Mouse (Mus musculus): Measurements from ENCODE around the gene Camta1. TPM values are rescaled to one million over a fixed set of nuclear protein-coding genes. Genes with fewer than 3 reads are reported as not detected.

Camta1 gene
- polyA plus RNA-seq, 3 experiments from 2014 or later, result 39.6 to 58.9 (median 48.7) TPM

GRCm38 (mm10) chr4:151779962-151780459 is 81.7 kb downstream of the Camta1 start:
- no peak for ATAC-seq

- ATAC-seq, result no peak
Observed at GRCm38 (mm10) chr4:151778511-151778910, 83.2 kb downstream of the Camta1 start.

- no peak for ATAC-seq
Observed at GRCm38 (mm10) chr4:151777451-151777850, 84.2 kb downstream of the Camta1 start.

- ATAC-seq, result no peak
Observed at GRCm38 (mm10) chr4:151775441-151775840, 86.2 kb downstream of the Camta1 start.

- ATAC-seq, result no peak
Observed at GRCm38 (mm10) chr4:151773651-151774050, 88.0 kb downstream of the Camta1 start.

- ATAC-seq, result no peak
Observed at GRCm38 (mm10) chr4:151773007-151773406, 88.7 kb downstream of the Camta1 start.

- ATAC-seq, result no peak
Observed at GRCm38 (mm10) chr4:151770697-151771096, 91.0 kb downstream of the Camta1 start.

GRCm38 (mm10) chr4:151767786-151768185 is 93.9 kb downstream of the Camta1 start:
- ATAC-seq, result no peak

- ATAC-seq, result no peak
Observed at GRCm38 (mm10) chr4:151767361-151767760, 94.3 kb downstream of the Camta1 start.

- ATAC-seq, result no peak
Observed at GRCm38 (mm10) chr4:151765376-151765775, 96.3 kb downstream of the Camta1 start.

- ATAC-seq, result no peak
Observed at GRCm38 (mm10) chr4:151763928-151764327, 97.7 kb downstream of the Camta1 start.

- no peak for ATAC-seq
Observed at GRCm38 (mm10) chr4:151759095-151759494, 102.6 kb downstream of the Camta1 start.

GRCm38 (mm10) chr4:151758337-151758736 is 103.3 kb downstream of the Camta1 start:
- ATAC-seq, result no peak

GRCm38 (mm10) chr4:151757261-151757660 is 104.4 kb downstream of the Camta1 start:
- no peak for ATAC-seq

GRCm38 (mm10) chr4:151756400-151756799 is 105.3 kb downstream of the Camta1 start:
- no peak for ATAC-seq

GRCm38 (mm10) chr4:151753231-151753630 is 108.4 kb downstream of the Camta1 start:
- ATAC-seq, result no peak

- ATAC-seq, result no peak
Observed at GRCm38 (mm10) chr4:151752551-151752950, 109.1 kb downstream of the Camta1 start.

- ATAC-seq, result no peak
Observed at GRCm38 (mm10) chr4:151751270-151751945, 110.3 kb downstream of the Camta1 start.

GRCm38 (mm10) chr4:151747723-151748122 is 114.0 kb downstream of the Camta1 start:
- ATAC-seq, result no peak

GRCm38 (mm10) chr4:151746002-151746606 is 115.6 kb downstream of the Camta1 start:
- ATAC-seq, result no peak

- ATAC-seq, result no peak
Observed at GRCm38 (mm10) chr4:151741249-151742137, 120.2 kb downstream of the Camta1 start.

- no peak for ATAC-seq
Observed at GRCm38 (mm10) chr4:151739348-151739956, 122.2 kb downstream of the Camta1 start.

- ATAC-seq, result no peak
Observed at GRCm38 (mm10) chr4:151738875-151739274, 122.8 kb downstream of the Camta1 start.

All from inflammation-experienced regulatory T-cells, adult 6 months (primary cell).